Mouse (Mus musculus): ENCODE results near the gene Fbxo47. TPM values are rescaled to one million over a fixed set of nuclear protein-coding genes. Genes with fewer than 3 reads are reported as not detected.

Fbxo47 gene
- polyA plus RNA-seq, 1 experiment: 0.98 TPM

- peaks cover 54% of the 10 kb centered on the region for H3K4me1 ChIP-seq (ENCODE audit: control insufficient read depth, insufficient read depth, low read length)
- no peak overlapping the region for H3K4me3 ChIP-seq (replicated peaks; ENCODE audit: insufficient read depth, low read depth, low read length)
- TF ChIP-seq POLR2A (IDR thresholded peaks at IDR 0.05; ENCODE audit: borderline replicate concordance, insufficient read depth, low read length): no peak
- H3K27me3 ChIP-seq (ENCODE audit: control insufficient read depth, insufficient read depth, low read length): no peaks in the 10 kb centered on the region
- H3K27ac ChIP-seq (ENCODE audit: insufficient read depth, low read length): peak overlapping the region; percentile 50; the same call in 1 of the 2 replicates
- no peak for DNase-seq
- WGBS: 52% methylated on average over 11 of the region's 11 CpGs
These were observed 68.2 kb downstream of the Fbxo47 start for GRCm38 (mm10) chr11:97815736-97816135.

GRCm38 (mm10) chr11:97813746-97814515 is 70.0 kb downstream of the Fbxo47 start:
- TF ChIP-seq POLR2A (IDR thresholded peaks at IDR 0.05; ENCODE audit: borderline replicate concordance, insufficient read depth, low read length) (no peak), CTCF (IDR thresholded peaks at IDR 0.05; ENCODE audit: borderline replicate concordance, insufficient read depth, low read depth, low read length) (no peak)
- Histone ChIP-seq H3K27ac (ENCODE audit: insufficient read depth, low read length) (no peak overlapping the region), H3K4me1 (ENCODE audit: control insufficient read depth, insufficient read depth, low read length) (peaks cover 63% of the 10 kb centered on the region), H3K27me3 (ENCODE audit: control insufficient read depth, insufficient read depth, low read length) (no peaks in the 10 kb centered on the region), H3K4me3 (replicated peaks; ENCODE audit: insufficient read depth, low read depth, low read length) (no peak overlapping the region)
- 38% methylated on average over 17 of the region's 17 CpGs for WGBS
- no peak for DNase-seq

GRCm38 (mm10) chr11:97813085-97813484 is 70.9 kb downstream of the Fbxo47 start:
- Histone ChIP-seq H3K27me3 (ENCODE audit: control insufficient read depth, insufficient read depth, low read length) (no peaks in the 10 kb centered on the region), H3K4me3 (replicated peaks; ENCODE audit: insufficient read depth, low read depth, low read length) (no peak overlapping the region), H3K27ac (ENCODE audit: insufficient read depth, low read length) (no peak overlapping the region), H3K4me1 (ENCODE audit: control insufficient read depth, insufficient read depth, low read length) (peaks cover 63% of the 10 kb centered on the region)
- TF ChIP-seq CTCF (IDR thresholded peaks at IDR 0.05; ENCODE audit: borderline replicate concordance, insufficient read depth, low read depth, low read length) (no peak), POLR2A (IDR thresholded peaks at IDR 0.05; ENCODE audit: borderline replicate concordance, insufficient read depth, low read length) (no peak)
- 31% methylated on average over 7 of the region's 7 CpGs for WGBS
- DNase-seq: no peak

- Histone ChIP-seq H3K27ac (ENCODE audit: insufficient read depth, low read length) (no peak overlapping the region), H3K4me1 (ENCODE audit: control insufficient read depth, insufficient read depth, low read length) (peaks cover 64% of the 10 kb centered on the region), H3K4me3 (replicated peaks; ENCODE audit: insufficient read depth, low read depth, low read length) (no peak overlapping the region), H3K27me3 (ENCODE audit: control insufficient read depth, insufficient read depth, low read length) (no peaks in the 10 kb centered on the region)
- TF ChIP-seq POLR2A (IDR thresholded peaks at IDR 0.05; ENCODE audit: borderline replicate concordance, insufficient read depth, low read length): no peak
- TF ChIP-seq CTCF (IDR thresholded peaks at IDR 0.05; ENCODE audit: borderline replicate concordance, insufficient read depth, low read depth, low read length): no peak
- no peak for DNase-seq
- WGBS: 43% methylated on average over 3 of the region's 3 CpGs
These were observed 71.4 kb downstream of the Fbxo47 start for GRCm38 (mm10) chr11:97812491-97812921.

GRCm38 (mm10) chr11:97811569-97812362 is 72.2 kb downstream of the Fbxo47 start:
- WGBS: 38% methylated on average over 13 of the region's 13 CpGs
- DNase-seq: no peak
- Histone ChIP-seq H3K27ac (ENCODE audit: insufficient read depth, low read length) (no peak overlapping the region), H3K4me3 (replicated peaks; ENCODE audit: insufficient read depth, low read depth, low read length) (no peak overlapping the region), H3K4me1 (ENCODE audit: control insufficient read depth, insufficient read depth, low read length) (peaks cover 66% of the 10 kb centered on the region), H3K27me3 (ENCODE audit: control insufficient read depth, insufficient read depth, low read length) (no peaks in the 10 kb centered on the region)
- no peak for TF ChIP-seq CTCF (IDR thresholded peaks at IDR 0.05; ENCODE audit: borderline replicate concordance, insufficient read depth, low read depth, low read length)
- TF ChIP-seq POLR2A (IDR thresholded peaks at IDR 0.05; ENCODE audit: borderline replicate concordance, insufficient read depth, low read length): no peak

GRCm38 (mm10) chr11:97810970-97811369 is 73.0 kb downstream of the Fbxo47 start:
- Histone ChIP-seq H3K27me3 (ENCODE audit: control insufficient read depth, insufficient read depth, low read length) (no peaks in the 10 kb centered on the region), H3K27ac (ENCODE audit: insufficient read depth, low read length) (no peak overlapping the region), H3K4me1 (ENCODE audit: control insufficient read depth, insufficient read depth, low read length) (peaks cover 67% of the 10 kb centered on the region), H3K4me3 (replicated peaks; ENCODE audit: insufficient read depth, low read depth, low read length) (no peak overlapping the region)
- WGBS: 67% methylated on average over 3 of the region's 3 CpGs
- peak in 1 of 2 experiments; percentile 12 for DNase-seq
- TF ChIP-seq CTCF (IDR thresholded peaks at IDR 0.05; ENCODE audit: borderline replicate concordance, insufficient read depth, low read depth, low read length) (no peak), POLR2A (IDR thresholded peaks at IDR 0.05; ENCODE audit: borderline replicate concordance, insufficient read depth, low read length) (no peak)

- WGBS: 49% methylated on average over 7 of the region's 7 CpGs
- Histone ChIP-seq H3K27me3 (ENCODE audit: control insufficient read depth, insufficient read depth, low read length) (no peaks in the 10 kb centered on the region), H3K4me3 (replicated peaks; ENCODE audit: insufficient read depth, low read depth, low read length) (no peak overlapping the region), H3K27ac (ENCODE audit: insufficient read depth, low read length) (no peak overlapping the region), H3K4me1 (ENCODE audit: control insufficient read depth, insufficient read depth, low read length) (peaks cover 67% of the 10 kb centered on the region)
- TF ChIP-seq CTCF (IDR thresholded peaks at IDR 0.05; ENCODE audit: borderline replicate concordance, insufficient read depth, low read depth, low read length): no peak
- TF ChIP-seq POLR2A (IDR thresholded peaks at IDR 0.05; ENCODE audit: borderline replicate concordance, insufficient read depth, low read length): no peak
- peak in 1 of 2 experiments; percentile 31 for DNase-seq
These were observed 73.6 kb downstream of the Fbxo47 start for GRCm38 (mm10) chr11:97810356-97810755.
